Mouse (Mus musculus): ENCODE results near the gene Msx2. TPM values are rescaled to one million over a fixed set of nuclear protein-coding genes. Genes with fewer than 3 reads are reported as not detected.

Msx2 gene
- total RNA-seq, 2 experiments from 2014 or later: 0.30 to 0.59 TPM

GRCm38 (mm10) chr13:53468171-53468570 is 4.7 kb downstream of the Msx2 start:
- intact Hi-C loops (cut with DNase I): no loop called here
- DNase-seq (ENCODE audit: extremely low spot score in 1 of 2, low spot score in 2 of 2): no peak

- intact Hi-C loops (cut with DNase I): no loop called here
Measured at GRCm38 (mm10) chr13:53466189-53466866, 6.5 kb downstream of the Msx2 start.

GRCm38 (mm10) chr13:53465191-53465820 is 7.6 kb downstream of the Msx2 start:
- intact Hi-C loops (cut with DNase I): no loop called here
- DNase-seq (ENCODE audit: extremely low spot score in 1 of 2, low spot score in 2 of 2): no peak

More at GRCm38 (mm10) chr13:53466189-53466866, 6.5 kb downstream of the Msx2 start:
- no peak for DNase-seq (ENCODE audit: extremely low spot score in 1 of 2, low spot score in 2 of 2)

GRCm38 (mm10) chr13:53464441-53465001 is 8.4 kb downstream of the Msx2 start:
- intact Hi-C loops (cut with DNase I): loop anchor here (5.0 kb wide), 1 partner anchor 223 kb away; no protein-coding TSS in a partner anchor
- no peak for DNase-seq (ENCODE audit: extremely low spot score in 1 of 2, low spot score in 2 of 2)

GRCm38 (mm10) chr13:53463946-53464345 is 8.9 kb downstream of the Msx2 start:
- intact Hi-C loops (cut with DNase I): loop anchor here (5.0 kb wide), 1 partner anchor 223 kb away; no protein-coding TSS in a partner anchor

GRCm38 (mm10) chr13:53463037-53463436 is 9.8 kb downstream of the Msx2 start:
- intact Hi-C loops (cut with DNase I): loop anchor here (5.0 kb wide), 1 partner anchor 224 kb away; no protein-coding TSS in a partner anchor
- no peak for DNase-seq (ENCODE audit: extremely low spot score in 1 of 2, low spot score in 2 of 2)

More at GRCm38 (mm10) chr13:53463946-53464345, 8.9 kb downstream of the Msx2 start:
- no peak for DNase-seq (ENCODE audit: extremely low spot score in 1 of 2, low spot score in 2 of 2)

GRCm38 (mm10) chr13:53462649-53462970 is 10.3 kb downstream of the Msx2 start:
- no peak for DNase-seq (ENCODE audit: extremely low spot score in 1 of 2, low spot score in 2 of 2)
- intact Hi-C loops (cut with DNase I): loop anchor here (5.0 kb wide), 1 partner anchor 225 kb away; no protein-coding TSS in a partner anchor

GRCm38 (mm10) chr13:53461855-53462648 is 10.8 kb downstream of the Msx2 start:
- intact Hi-C loops (cut with DNase I): loop anchor here (5.0 kb wide), 1 partner anchor 225 kb away; no protein-coding TSS in a partner anchor
- DNase-seq (ENCODE audit: extremely low spot score in 1 of 2, low spot score in 2 of 2): no peak

- DNase-seq (ENCODE audit: extremely low spot score in 1 of 2, low spot score in 2 of 2): no peak
- intact Hi-C loops (cut with DNase I): loop anchor here (5.0 kb wide), 1 partner anchor 226 kb away; no protein-coding TSS in a partner anchor
Measured at GRCm38 (mm10) chr13:53461346-53461745, 11.5 kb downstream of the Msx2 start.

GRCm38 (mm10) chr13:53458766-53459165 is 14.1 kb downstream of the Msx2 start:
- DNase-seq (ENCODE audit: extremely low spot score in 1 of 2, low spot score in 2 of 2): no peak

GRCm38 (mm10) chr13:53454794-53455672 is 17.8 kb downstream of the Msx2 start:
- intact Hi-C loops (cut with DNase I): no loop called here
- no peak for DNase-seq (ENCODE audit: extremely low spot score in 1 of 2, low spot score in 2 of 2)

More at GRCm38 (mm10) chr13:53458766-53459165, 14.1 kb downstream of the Msx2 start:
- intact Hi-C loops (cut with DNase I): no loop called here

- no peak for DNase-seq (ENCODE audit: extremely low spot score in 1 of 2, low spot score in 2 of 2)
- intact Hi-C loops (cut with DNase I): no loop called here
Measured at GRCm38 (mm10) chr13:53453927-53454326, 18.9 kb downstream of the Msx2 start.

- DNase-seq (ENCODE audit: extremely low spot score in 1 of 2, low spot score in 2 of 2): no peak
- intact Hi-C loops (cut with DNase I): loop anchor here (10.0 kb wide), 1 partner anchor 617 kb away; no protein-coding TSS in a partner anchor
Measured at GRCm38 (mm10) chr13:53447609-53448008, 25.3 kb downstream of the Msx2 start.

- DNase-seq (ENCODE audit: extremely low spot score in 1 of 2, low spot score in 2 of 2): peak; percentile 63 to 80
- intact Hi-C loops (cut with DNase I): loop anchor here (2.0 to 10.0 kb wide), 3 partner anchors 245 to 621 kb away; no protein-coding TSS in a partner anchor
Measured at GRCm38 (mm10) chr13:53443602-53444001, 29.3 kb downstream of the Msx2 start.

- DNase-seq (ENCODE audit: extremely low spot score in 1 of 2, low spot score in 2 of 2): peak; percentile 21 to 49
- intact Hi-C loops (cut with DNase I): loop anchor here (2.0 to 10.0 kb wide), 3 partner anchors 246 to 622 kb away; no protein-coding TSS in a partner anchor
Measured at GRCm38 (mm10) chr13:53442168-53442980, 30.5 kb downstream of the Msx2 start.

GRCm38 (mm10) chr13:53441307-53442028 is 31.4 kb downstream of the Msx2 start:
- intact Hi-C loops (cut with DNase I): loop anchor here (2.0 to 10.0 kb wide), 3 partner anchors 247 to 623 kb away; no protein-coding TSS in a partner anchor
- DNase-seq (ENCODE audit: extremely low spot score in 1 of 2, low spot score in 2 of 2): no peak

Measured in left cerebral cortex, postnatal 10 days (tissue).